Mouse (Mus musculus): ENCODE data around the gene Edar.

- TF ChIP-seq CTCF (IDR thresholded peaks at IDR 0.05; ENCODE audit: low read depth) (no peak), EP300 (IDR thresholded peaks at IDR 0.05; ENCODE audit: low read depth) (no peak)
Observed at GRCm38 (mm10) chr10:58585427-58586223, 89.8 kb downstream of the Edar start.

Measured in liver, embryonic 14.5 days (tissue).